26 mouse cellular contexts compared by ENCODE assay signal in the genomic region with DNA sequence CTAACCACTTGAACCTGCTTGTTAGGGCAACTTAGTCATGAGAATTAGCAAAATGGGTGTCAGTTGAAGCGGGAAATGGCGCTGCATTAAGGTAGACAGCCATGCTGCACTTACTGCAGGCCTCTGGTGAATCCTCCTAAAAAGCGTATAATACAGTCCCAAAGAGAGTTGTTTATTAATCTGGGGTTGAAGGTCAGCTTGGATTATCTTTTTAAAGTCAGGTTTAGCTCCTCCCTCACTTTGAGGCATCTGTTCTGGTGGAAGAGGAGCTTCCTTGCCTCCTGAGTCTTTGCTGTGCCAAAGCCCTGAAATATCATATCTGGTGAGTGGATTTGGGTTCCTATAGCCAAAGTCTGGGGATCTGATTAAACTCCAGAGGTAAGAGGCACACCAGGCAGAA. TPM values are rescaled to one million over a fixed set of nuclear protein-coding genes. Genes with fewer than 3 reads are reported as not detected.
"Had no signal": no experiment of that assay in that cellular context is flagged by ENCODE, and none has a peak within 500 bp of the region (broad histone marks: within the 10 kb centered on the region; RNA-seq: fewer than 3 reads in every experiment).

Gene Mbl2, plus strand, starts transcription at position 252 of the 400 bp plus-strand sequence.

- H3K4me3 ChIP-seq: left cerebral cortex, adult 2 months; liver, embryonic 13.5 days; midbrain, embryonic 12.5 days; midbrain, embryonic 15.5 days; myocyte; neural tube, embryonic 13.5 days; stomach, embryonic 15.5 days had no signal

- H3K9ac ChIP-seq: liver, embryonic 13.5 days; lung, embryonic 14.5 days; midbrain, embryonic 12.5 days; midbrain, embryonic 15.5 days; neural tube, embryonic 13.5 days; stomach, embryonic 15.5 days had no signal

- ATAC-seq: intestine, embryonic 16.5 days; lung, postnatal 0 days; midbrain, embryonic 15.5 days had no signal

- H3K4me2 ChIP-seq: liver, embryonic 13.5 days; lung, embryonic 14.5 days; midbrain, embryonic 12.5 days; midbrain, embryonic 15.5 days; neural tube, embryonic 13.5 days; stomach, embryonic 15.5 days had no signal

- H3K9me3 ChIP-seq: liver, embryonic 13.5 days; midbrain, embryonic 12.5 days; midbrain, embryonic 15.5 days; neural tube, embryonic 13.5 days; stomach, embryonic 15.5 days had no signal

- H3K27ac ChIP-seq: left cerebral cortex, adult 2 months; liver, embryonic 13.5 days; macrophage; midbrain, embryonic 12.5 days; midbrain, embryonic 15.5 days; neural tube, embryonic 13.5 days; stomach, embryonic 15.5 days had no signal

- DNase-seq: kidney, postnatal 10 days; layer of hippocampus, postnatal 36 days; liver, embryonic 13.5 days; lung, embryonic 14.5 days; retina, postnatal 1 day; right cerebral cortex, postnatal 25 days; spleen, adult 18-20 months; thymus, postnatal 25 days had no signal

- H3K4me1 ChIP-seq: liver, embryonic 13.5 days; midbrain, embryonic 12.5 days; midbrain, embryonic 15.5 days; neural tube, embryonic 13.5 days; stomach, embryonic 15.5 days had no signal

- H3K27me3 ChIP-seq: liver, embryonic 13.5 days; midbrain, embryonic 12.5 days; midbrain, embryonic 15.5 days; neural tube, embryonic 13.5 days; stomach, embryonic 15.5 days had no signal

- H3K36me3 ChIP-seq: liver, embryonic 13.5 days; midbrain, embryonic 12.5 days; midbrain, embryonic 15.5 days; neural tube, embryonic 13.5 days; stomach, embryonic 15.5 days had no signal

RNA-seq across cellular contexts. Expression of gene Mbl2, which starts in this region (rescaled TPM):
- total RNA-seq: layer of hippocampus, adult 8-10 months; layer of hippocampus, postnatal 36 days; left cerebral cortex, adult 2 months; left cerebral cortex, postnatal 10 days; left cerebral cortex, postnatal 36 days; megakaryocyte, adult 5-6 weeks; monocyte, adult 5-6 weeks; neutrophil, adult 5-6 weeks had no signal
- polyA plus RNA-seq: kidney, embryonic 14.5 days; limb, embryonic 11.5 days; limb, embryonic 14.5 days; lung, embryonic 14.5 days; lung, postnatal 0 days; macrophage; midbrain, embryonic 12.5 days; midbrain, embryonic 15.5 days; myocyte; neural tube, embryonic 13.5 days; stomach, embryonic 15.5 days had no signal
